Mouse (Mus musculus) right cerebral cortex, adult 2 months (tissue): ENCODE measurements around the gene Micu1.

Experiments used
- DNase-seq, 2 experiments: peaks; one replicate each; pipeline ENCODE4 v3.0.0; 2021 to 2022; ENCODE audit warnings: low spot score in 2 of 2

Gene Micu1

GRCm38 (mm10) chr10:59809991-59810574 is 107.8 kb downstream of the Micu1 start:
- no peak for DNase-seq

DNA sequence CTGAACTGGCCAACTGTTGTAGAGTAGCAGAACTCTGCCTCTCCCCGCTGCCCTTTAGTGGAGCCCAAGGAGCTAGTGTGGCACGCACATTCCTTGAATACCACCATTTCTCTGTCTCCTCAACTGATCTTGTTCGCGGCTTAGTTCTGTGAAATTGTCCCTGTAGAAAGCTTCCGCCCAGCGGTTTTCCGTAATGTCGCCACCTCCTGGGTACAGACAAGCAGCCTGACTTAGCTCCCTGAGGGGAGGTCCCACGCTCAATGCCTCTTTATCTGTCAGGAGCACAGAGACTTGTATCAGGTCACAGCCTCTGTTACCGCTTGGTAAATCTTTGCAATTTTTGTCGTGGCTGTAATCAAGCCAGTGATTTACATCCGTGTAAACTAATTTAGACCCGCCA is 110.7 kb downstream of the Micu1 start:
- DNase-seq, result no peak

DNA sequence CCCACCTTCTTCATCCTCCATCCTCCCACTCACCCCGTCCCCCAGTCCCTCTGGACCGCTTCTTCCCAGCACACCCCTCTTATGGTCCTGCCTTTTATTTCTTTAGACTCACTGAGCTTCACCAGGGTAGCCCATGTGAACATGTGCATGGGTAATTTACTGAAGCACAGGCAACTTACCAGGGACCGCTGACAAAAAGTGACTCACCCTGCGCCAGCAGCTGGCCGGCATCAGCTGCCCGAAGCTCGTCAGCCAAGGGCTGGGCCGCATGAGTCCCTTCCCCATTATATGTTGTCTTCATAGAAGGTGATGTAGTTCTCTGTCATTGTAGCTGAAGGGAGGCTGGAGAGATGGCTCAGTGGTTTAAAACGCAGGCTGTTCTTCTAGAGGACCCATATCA is 111.5 kb downstream of the Micu1 start:
- DNase-seq, result no peak

DNA sequence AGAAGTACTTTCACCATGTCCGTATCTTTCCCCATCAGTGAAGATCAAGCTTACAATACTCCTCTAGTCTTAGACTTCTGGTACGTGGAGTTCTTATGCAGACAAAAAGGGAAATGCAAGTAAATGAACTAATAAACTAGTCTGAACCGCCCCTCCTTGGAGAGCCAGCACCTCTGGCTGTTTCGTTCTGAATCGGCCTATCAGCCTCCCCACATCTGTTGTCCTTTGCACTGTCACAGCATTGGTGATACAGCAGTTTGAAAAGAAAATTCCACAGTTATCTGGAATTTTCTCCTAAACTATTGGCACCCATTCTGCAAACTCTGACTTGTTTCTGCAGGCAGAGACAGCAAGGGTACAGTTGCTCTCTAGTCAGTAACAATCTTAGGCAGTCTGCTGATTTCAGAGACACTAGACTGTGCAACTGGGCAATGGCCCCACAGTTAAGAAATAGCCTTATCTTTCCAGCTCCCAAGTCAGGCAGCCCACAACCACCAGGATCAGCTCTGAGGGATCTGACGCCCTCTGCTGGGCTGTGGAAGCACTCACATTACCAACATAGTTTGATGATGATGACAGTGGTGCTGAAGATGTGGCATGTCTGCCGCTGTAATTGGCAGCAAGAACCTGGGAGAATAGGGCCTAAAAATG is 112.4 kb downstream of the Micu1 start:
- DNase-seq, result peak; percentile 31 to 32

DNA sequence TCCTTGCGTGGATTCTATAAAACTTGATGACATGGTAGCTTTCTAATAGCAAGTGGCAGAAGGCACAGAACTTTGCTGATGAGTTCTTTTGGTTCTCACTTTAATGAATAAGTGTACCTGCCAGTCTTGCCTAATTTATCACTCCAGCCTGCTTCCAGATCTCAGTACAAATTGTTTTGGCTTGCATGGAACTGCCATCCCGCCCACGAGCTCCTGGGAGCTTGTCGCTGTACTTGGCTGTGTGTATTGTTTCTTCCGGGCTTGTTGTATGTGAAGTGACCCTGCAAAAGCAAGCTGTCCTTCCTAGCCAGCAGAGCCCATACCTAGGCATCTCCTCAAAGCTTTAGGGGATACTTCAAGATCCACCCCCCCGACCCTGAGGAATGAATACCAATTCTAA is 114.3 kb downstream of the Micu1 start:
- peak; percentile 25 to 47 for DNase-seq

- no peak for DNase-seq
These were observed 115.3 kb downstream of the Micu1 start for GRCm38 (mm10) chr10:59817528-59817927.

- DNase-seq, result no peak
These were observed 115.7 kb downstream of the Micu1 start for GRCm38 (mm10) chr10:59817991-59818390.

DNA sequence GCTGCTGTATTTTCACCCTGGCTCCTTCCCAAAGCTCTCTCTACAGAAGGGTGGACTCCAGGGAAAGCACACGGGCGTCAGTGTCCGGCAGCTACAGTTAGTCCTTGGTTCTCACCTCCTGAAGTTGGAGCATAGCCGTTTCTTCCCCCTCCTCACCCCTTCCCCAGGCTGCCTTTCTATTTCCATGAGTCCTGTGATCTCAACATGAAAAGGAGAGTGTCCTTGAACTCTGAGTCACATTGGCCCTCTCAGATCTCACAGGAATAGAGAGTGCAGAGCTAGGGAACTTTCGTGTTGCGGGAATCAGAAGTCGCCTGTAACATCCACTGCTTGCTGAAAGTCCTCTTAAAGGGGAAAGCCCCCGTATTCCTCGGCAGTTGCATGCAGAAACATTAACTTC is 116.9 kb downstream of the Micu1 start:
- DNase-seq, result no peak

DNA sequence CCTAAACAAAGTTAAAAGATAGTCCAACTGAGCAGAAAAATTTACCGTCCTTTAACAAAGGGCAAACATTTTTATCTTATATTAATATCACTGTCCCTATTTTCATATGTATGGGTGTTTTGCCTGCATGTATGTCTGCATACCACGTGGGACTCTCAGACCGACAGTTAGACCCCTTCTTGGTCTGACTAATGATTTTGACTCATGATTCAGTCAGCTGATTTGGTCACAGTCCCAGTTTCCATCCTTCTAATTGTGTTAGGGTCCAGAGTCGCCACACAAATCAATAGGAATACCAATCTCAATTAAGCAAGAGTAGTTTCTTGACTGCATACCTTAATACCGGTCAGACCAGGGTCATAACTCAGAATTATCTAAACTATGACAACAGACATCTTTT is 118.6 kb downstream of the Micu1 start:
- no peak for DNase-seq

DNA sequence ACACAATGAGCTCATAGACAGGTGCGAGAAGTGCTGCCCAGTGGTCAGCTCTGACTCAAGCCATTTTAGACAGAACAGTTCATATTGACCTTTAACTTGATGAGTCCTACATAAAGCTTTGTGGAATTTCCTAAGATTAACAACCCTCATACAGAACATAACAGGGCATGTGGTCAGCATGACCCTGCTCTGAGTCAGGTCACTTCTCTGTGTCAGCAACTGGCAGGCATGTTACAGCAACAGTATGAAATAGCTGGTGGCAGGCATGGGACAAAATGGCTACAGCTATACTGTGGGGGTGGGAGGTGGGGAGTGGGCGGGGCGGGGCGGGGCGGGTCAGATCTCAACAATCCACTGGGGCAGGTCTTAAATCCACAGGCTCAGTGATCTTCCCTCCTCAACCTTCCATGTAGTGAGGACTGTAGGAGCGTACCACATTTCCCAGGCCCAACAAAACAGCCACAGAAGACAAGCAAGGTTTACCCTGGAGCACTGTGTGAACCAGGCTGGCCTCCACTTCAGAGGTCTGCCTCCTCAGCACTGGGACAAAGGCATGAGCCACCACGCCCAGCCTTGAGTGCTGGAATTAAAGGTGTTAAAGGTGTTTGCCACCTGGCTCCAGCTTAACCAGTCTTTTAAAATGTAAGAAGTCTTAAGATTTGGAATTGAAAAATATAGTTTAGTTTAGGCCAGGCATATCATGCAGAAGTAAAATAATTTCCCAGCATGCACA is 119.2 kb downstream of the Micu1 start:
- DNase-seq, result no peak

GRCm38 (mm10) chr10:59822857-59823256 is 120.6 kb downstream of the Micu1 start:
- no peak for DNase-seq

DNA sequence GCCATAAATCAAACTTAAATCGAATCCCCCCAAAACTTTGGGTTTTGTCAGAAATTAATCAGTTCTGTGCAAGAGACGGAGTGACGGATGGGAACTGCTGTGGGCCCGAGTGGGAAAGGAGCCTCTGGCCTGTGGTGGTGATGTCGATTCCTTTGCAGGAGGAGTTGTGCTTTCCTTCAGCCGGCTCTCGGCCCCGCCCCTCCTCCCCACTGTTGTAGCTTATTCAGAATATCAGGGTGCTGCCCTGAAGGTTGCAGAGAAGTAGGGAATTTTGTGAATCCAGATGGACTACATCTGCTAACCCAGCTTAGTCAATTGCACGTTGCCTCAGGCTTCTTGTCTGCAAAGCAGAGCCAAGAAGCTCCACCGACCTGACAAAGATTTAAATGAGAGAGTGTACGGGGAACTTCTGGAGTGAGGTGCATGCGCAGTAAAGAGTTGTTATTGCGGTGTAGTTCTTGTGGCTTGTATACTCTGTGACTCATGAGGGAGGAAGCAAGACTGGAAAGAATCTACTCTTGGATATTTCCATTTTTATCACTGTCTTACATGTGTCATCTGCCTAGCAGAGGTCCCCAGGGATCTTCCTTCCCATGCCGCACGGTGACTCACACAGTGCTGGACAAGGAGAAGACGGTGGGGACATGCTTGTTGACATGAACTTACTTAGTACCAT is 123.0 kb downstream of the Micu1 start:
- DNase-seq, result peak in 1 of 2 experiments; percentile 26

GRCm38 (mm10) chr10:59829886-59830285 is 127.6 kb downstream of the Micu1 start:
- no peak for DNase-seq

DNA sequence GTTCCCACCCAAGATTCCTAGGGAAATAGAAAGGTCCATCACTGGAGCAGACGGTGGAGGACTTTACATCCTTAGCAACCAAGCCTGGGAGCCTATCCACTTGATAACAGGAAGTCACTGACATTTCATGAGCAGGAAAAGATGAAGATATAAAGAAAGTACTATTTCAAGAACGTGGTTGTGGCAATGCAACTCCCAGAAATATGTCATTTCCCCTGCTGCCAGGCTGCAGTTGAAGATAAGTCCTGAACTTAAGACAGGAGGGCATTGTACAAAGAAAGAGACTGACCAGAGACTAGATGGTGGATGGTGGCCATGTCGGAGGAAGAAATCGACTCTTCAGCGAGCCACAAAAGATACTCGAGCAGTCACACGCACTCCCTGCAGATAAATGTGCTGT is 129.7 kb downstream of the Micu1 start:
- DNase-seq, result no peak

DNA sequence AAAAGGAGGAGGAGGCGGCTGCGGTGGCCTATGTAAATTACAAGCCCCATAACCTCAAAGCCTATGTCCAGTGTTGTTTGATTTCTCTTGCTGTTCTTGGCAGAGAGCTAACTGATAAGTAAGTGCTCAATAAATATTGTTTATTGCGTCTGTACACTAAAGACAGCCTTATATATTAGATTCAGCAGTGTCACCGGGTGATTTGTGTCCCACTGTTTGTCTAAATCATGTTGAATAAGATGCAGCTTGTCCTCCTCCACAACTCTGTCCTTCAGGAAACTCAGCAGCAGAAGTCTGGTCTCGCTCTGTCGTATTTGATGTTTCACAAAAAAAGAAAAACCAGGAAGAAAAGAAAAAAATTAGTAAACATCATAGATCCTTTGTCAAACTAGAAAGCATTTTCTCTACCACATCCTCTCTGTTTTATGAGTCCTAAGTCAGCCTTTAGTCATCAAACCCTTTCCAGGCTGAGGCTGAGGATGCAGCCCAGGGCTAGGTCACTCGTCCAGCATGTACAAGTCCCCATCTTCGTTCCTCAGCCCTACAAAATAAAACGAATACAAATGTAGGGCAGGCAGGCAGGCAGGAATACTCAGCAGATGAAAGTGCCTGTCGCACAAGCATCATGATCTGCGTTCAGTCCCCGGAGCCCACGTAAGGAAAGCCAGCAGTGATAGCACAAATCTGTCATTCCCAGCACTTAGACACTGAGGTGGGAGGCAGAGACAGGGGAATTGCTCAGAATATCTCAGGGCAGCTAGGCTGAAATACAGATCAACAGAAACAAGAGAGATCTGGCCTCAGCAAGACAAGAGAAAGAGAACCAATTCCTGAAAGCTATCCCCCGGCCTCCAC is 133.3 kb downstream of the Micu1 start:
- DNase-seq, result peak in 1 of 2 experiments; percentile 30

- DNase-seq, result no peak
These were observed 135.2 kb downstream of the Micu1 start for GRCm38 (mm10) chr10:59837490-59837889.

DNA sequence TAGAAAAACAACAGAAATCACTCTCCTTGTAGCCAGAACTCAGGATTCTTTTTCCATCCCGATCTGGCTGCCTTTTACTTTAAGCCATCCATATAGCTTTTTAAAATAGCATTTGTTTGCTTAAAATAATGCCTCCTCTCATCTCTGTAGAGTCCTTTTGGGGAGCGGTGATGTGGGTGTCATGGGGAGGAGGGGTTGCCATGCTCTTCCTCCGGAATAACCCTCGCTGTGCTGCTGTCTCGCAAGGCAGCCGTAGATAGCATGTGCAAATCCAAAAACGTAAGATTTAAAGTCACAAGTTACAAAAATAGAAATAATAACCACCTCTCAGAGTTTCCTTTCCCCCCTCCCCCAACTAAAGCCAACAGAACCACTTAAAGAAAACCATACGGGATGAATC is 139.2 kb downstream of the Micu1 start:
- DNase-seq, result peak in 1 of 2 experiments; percentile 35

DNA sequence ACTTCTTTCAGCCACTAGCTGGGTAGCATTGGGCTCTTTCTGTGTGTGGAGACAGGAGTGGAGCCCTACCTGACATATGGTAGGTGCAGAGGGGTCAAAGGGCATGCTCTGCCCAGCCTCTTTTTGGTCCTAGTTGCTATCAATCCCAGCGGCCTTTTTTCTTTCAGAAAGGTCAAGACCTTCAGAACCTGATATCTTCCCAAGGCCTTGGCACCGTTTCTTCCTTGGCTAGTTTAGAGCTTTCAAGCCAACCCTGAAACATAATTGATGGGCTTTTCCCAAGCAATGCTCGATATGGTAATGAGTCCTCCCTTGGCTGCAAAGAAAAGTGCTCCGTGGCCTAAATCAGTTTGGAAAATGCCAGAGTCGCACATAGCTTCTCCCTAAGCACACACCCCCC is 140.8 kb downstream of the Micu1 start:
- no peak for DNase-seq

DNA sequence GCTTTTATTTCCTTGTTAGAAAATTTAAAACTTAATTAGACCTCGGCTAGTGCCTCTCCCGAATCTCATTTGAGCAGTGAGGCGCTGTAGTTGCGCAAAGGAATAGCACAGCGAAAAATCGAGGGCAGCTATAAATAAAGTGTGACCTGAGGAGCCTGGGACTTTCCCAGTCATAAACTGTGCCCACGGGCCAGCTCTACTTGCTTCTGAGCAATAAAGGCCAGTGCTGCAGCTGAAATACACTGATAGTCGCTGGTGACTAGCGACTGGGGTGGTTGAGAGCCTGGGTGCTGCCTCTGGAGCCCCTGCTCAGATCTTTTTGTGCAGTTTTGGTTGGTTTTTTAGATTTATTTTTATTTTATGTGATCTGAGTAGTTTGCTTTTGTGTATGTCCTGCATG is 142.4 kb downstream of the Micu1 start:
- DNase-seq, result no peak

DNA sequence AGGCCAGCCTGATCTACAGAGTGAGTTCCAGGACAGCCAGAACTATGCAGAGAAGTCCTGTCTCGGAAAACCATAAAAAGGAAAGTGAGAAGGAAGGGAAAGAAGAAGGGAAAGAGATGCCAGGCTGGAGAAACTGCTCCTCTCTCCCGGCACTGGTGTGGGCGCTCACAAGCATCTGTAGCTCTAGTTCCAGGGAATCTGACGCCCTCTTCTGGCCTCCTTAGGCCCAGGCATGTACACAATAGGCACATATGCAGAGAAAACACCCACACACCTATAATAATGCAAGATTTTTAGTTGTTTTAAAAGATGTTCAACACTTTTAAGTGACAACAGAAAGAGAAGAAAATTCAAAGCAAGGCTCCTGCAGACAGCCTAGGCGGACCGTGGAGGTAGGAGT is 144.1 kb downstream of the Micu1 start:
- DNase-seq, result peak; percentile 66 to 69

DNA sequence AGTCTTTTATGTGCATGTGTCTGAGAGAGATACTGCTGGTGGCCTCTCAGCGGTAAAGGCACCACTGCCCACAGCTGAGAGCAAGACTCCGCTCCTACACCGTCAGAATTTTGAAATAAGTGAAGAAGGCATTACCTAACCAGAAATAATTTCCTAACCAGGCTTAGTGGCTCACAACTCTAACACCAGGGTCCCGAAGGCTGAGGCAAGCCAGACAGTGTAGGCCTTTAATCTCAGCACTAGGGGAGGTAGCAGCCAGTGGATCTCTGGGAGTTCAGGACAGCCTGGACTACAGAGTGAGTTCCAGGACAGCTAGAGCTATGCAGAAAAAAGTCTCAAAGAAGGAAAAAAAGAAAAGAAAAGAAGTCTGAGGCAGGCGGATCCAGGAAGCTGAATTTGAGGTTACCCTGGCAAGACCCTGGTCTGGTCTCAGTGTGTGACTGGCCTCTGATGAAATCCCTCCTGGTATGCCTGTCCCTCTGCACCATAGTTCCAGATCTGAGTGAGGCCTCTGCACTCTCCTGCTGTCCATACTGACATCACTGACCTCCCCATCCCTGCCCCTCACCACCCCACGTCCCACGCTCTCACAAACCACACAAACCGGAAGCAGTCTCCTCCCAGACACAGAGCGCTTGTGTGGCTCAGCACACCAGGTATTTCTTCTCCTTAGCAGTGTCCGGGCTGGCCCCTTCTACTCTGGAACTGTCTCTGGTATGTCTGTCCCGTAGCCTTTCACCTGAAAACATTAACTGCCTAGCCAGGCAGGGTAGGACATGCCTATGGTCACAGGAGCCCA is 146.0 kb downstream of the Micu1 start:
- no peak for DNase-seq
